Mouse (Mus musculus) C2C12 (cell line): Measurements from ENCODE around the gene Asic1. TPM values are rescaled to one million over a fixed set of nuclear protein-coding genes. Genes with fewer than 3 reads are reported as not detected.

Source experiments
- H3K27me3 ChIP-seq: one replicate; pipeline ENCODE4 v1.6.1; 2011; ENCODE audit not compliant: control insufficient read depth, insufficient read depth, insufficient read length
- H3K36me3 ChIP-seq: one replicate; pipeline ENCODE4 v1.6.1; 2011; ENCODE audit not compliant: control insufficient read depth, insufficient read depth
- H3K4me3 ChIP-seq: one replicate; pipeline ENCODE4 v1.5.1; 2011; ENCODE audit warnings: mild to moderate bottlenecking, control low read depth; ENCODE audit not compliant: poor library complexity, insufficient read depth, severe bottlenecking
- H3K79me2 ChIP-seq: one replicate; pipeline ENCODE4 v1.6.1; 2011; ENCODE audit not compliant: control insufficient read depth, insufficient read depth
- H3K79me3 ChIP-seq: one replicate; pipeline ENCODE4 v1.6.1; 2011; ENCODE audit warnings: low read depth, control low read depth
- H3ac ChIP-seq: one replicate; pipeline ENCODE3; 2011; ENCODE audit warnings: low read depth; ENCODE audit not compliant: control insufficient read depth, insufficient read length
- CEBPB ChIP-seq: IDR thresholded peaks from one replicate; pipeline ENCODE4 v1.6.1; 2011; ENCODE audit warnings: low read depth, mild to moderate bottlenecking, control low read depth, moderate library complexity
- CTCF ChIP-seq: IDR thresholded peaks from one replicate; pipeline ENCODE4 v1.5.1; 2011; ENCODE audit not compliant: control insufficient read depth, insufficient read depth, insufficient read length
- FOSL1 ChIP-seq: IDR thresholded peaks from one replicate; pipeline ENCODE4 v1.8.0; 2011; ENCODE audit warnings: mild to moderate bottlenecking, low read length; ENCODE audit not compliant: poor library complexity, insufficient read depth, severe bottlenecking
- MAX ChIP-seq: IDR thresholded peaks from one replicate; pipeline ENCODE4 v1.6.1; 2011; ENCODE audit warnings: mild to moderate bottlenecking, control low read depth
- MYOD1 ChIP-seq: IDR thresholded peaks from one replicate; pipeline ENCODE4 v1.6.1; 2011; ENCODE audit warnings: low read depth; ENCODE audit not compliant: control insufficient read depth, insufficient read length
- MYOG ChIP-seq: IDR thresholded peaks from one replicate; pipeline ENCODE4 v1.6.1; 2011; ENCODE audit not compliant: control insufficient read depth, insufficient read length; ENCODE audit errors: extremely low read depth
- USF1 ChIP-seq: IDR thresholded peaks from one replicate; pipeline ENCODE4 v1.6.1; 2011; ENCODE audit warnings: low read depth, mild to moderate bottlenecking, control low read depth, moderate library complexity
- polyA plus RNA-seq: library from polyadenylated mRNA; unstranded; fragments of >200 nt; fragmentation: generic; extraction: Trizol; gene quantifications from one replicate; pipeline ENCODE4 v1.2.1, GENCODE M21; 2012; ENCODE audit warnings: missing spikeins

Asic1 gene
- polyA plus RNA-seq, 1 experiment: 2.2 TPM

- TF ChIP-seq CEBPB (no peak), FOSL1 (no peak), MAX (no peak), MYOD1 (no peak), MYOG (no peak), CTCF (no peak), USF1 (no peak)
- no peaks in the 10 kb centered on the region for H3K79me2 ChIP-seq
- H3ac ChIP-seq: no peak overlapping the region
- H3K27me3 ChIP-seq: no peaks in the 10 kb centered on the region
- H3K4me3 ChIP-seq: no peak overlapping the region
- H3K36me3 ChIP-seq: peaks cover 90% of the 10 kb centered on the region
- no peaks in the 10 kb centered on the region for H3K79me3 ChIP-seq
Measured at GRCm38 (mm10) chr15:99735631-99736030, 65.5 kb downstream of the Asic1 start.

GRCm38 (mm10) chr15:99736675-99737074 lies 66.5 kb downstream of the Asic1 start:
- H3K79me3 ChIP-seq: no peaks in the 10 kb centered on the region
- H3K4me3 ChIP-seq: no peak overlapping the region
- no peak overlapping the region for H3ac ChIP-seq
- H3K36me3 ChIP-seq: peaks cover 96% of the 10 kb centered on the region
- no peak for TF ChIP-seq MYOG
- TF ChIP-seq MYOD1: no peak
- TF ChIP-seq MAX: no peak
- no peak for TF ChIP-seq FOSL1
- H3K27me3 ChIP-seq: no peaks in the 10 kb centered on the region
- H3K79me2 ChIP-seq: no peaks in the 10 kb centered on the region

DNA sequence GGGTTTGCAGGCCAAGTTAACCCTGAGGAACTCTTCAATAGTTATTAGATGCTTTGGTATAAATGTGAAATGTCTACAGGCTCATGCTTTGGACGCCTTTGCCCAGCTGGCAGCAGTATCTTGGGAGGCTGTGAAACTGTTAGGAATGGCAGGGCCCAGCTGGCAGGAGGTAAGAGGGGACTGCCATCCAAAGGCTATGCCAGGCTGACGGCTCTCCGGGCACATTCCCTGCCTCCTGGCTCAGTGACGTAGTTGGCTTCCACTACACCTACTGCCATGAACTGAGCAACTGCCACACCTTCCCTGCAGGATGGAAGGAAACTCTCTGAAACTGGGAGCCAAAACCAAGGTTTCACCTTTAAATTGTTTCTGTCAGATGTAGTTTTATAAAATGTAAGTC lies 70.1 kb downstream of the Asic1 start:
- TF ChIP-seq MYOG (no peak), FOSL1 (no peak), CEBPB (no peak), MYOD1 (no peak)
- peaks cover 88% of the 10 kb centered on the region for H3K36me3 ChIP-seq
- no peak overlapping the region for H3K4me3 ChIP-seq
- no peaks in the 10 kb centered on the region for H3K27me3 ChIP-seq
- no peak overlapping the region for H3ac ChIP-seq
- no peaks in the 10 kb centered on the region for H3K79me3 ChIP-seq
- no peaks in the 10 kb centered on the region for H3K79me2 ChIP-seq

Other genes starting within 250 kb of the Asic1 start
- 17.7 TPM for gene Nckap5l, start 212.6 kb upstream of the Asic1 start, polyA plus RNA-seq
- 12.4 TPM for gene Bcdin3d, start 195.6 kb upstream of the Asic1 start, polyA plus RNA-seq
- 0.68 TPM for gene Faim2, start 142.2 kb upstream of the Asic1 start, polyA plus RNA-seq
- gene Aqp2, start 91.3 kb upstream of the Asic1 start, polyA plus RNA-seq: 0.18 TPM
- 395 TPM for gene Aqp5, start 79.6 kb upstream of the Asic1 start, polyA plus RNA-seq
- gene Aqp6, start 69.0 kb upstream of the Asic1 start, polyA plus RNA-seq: not detected
- 175 TPM for gene Racgap1, start 18.7 kb upstream of the Asic1 start, polyA plus RNA-seq
- 28.6 TPM for gene Smarcd1, start 31.8 kb downstream of the Asic1 start, polyA plus RNA-seq
- not detected for gene Gm17349, start 35.1 kb downstream of the Asic1 start, polyA plus RNA-seq
- gene Gpd1, start 47.1 kb downstream of the Asic1 start, polyA plus RNA-seq: 0.64 TPM
- 210 TPM for gene Cox14, start 55.2 kb downstream of the Asic1 start, polyA plus RNA-seq
- 101 TPM for gene Cers5, start 102.5 kb downstream of the Asic1 start, polyA plus RNA-seq
- gene Lima1, start 205.1 kb downstream of the Asic1 start, polyA plus RNA-seq: 130 TPM